Mouse (Mus musculus) retina, postnatal 7 days (tissue): ENCODE measurements at regions not wholly inside any gene's neighbourhood (a gene's known extent, or its start where the extent isn't known, plus 50 kb on each side); places are given as distances from the start of the nearest gene placed in this dataset.

Experiments used
- DNase-seq: peaks from one replicate; pipeline ENCODE4 v3.0.0-alpha.2; 2012; ENCODE audit warnings: low read depth, low spot score

GRCm38 (mm10) chr2:34042336-34042735 lies 154.6 kb upstream of the Mvb12b start:
- no peak for DNase-seq

DNA sequence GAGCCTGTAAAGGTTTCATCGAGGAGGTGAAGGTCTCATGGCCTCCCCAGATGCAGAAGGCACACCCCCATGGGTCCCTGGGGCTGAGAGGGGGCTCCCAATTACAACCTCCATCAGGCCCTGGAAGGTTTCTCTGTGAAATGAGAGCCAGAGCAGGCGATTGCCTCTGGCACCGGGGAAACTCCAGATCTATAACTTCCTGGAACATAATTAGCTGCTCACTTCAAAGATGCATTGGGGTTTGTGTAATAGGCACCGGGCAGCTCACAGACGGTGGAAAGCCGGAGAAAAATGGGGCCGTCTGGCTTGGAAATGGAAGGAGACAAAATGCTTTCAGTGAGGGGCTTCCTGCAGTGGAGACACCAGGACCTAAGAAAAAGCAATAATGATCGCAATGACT lies 151.2 kb upstream of the Mvb12b start:
- DNase-seq = no peak

DNA sequence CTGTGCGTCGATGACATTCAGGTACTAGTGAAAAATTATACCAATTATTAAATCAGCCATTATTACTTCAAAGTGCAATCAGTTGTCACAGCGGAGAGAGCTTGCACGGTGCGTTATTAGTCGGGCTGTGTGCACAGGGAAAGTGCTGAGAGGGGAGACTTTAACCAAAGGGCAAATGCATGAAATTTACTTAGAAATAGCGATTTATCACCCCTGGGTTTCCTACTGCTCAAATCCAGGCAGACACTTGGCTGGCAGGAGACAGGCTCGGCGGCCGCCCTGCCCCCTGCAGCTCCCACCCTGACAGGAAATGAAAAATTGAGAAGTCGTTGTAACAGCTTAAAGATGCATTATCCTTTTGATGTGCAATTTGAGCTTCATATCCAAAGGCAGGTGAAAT lies 145.5 kb upstream of the Mvb12b start:
- no peak for DNase-seq

DNA sequence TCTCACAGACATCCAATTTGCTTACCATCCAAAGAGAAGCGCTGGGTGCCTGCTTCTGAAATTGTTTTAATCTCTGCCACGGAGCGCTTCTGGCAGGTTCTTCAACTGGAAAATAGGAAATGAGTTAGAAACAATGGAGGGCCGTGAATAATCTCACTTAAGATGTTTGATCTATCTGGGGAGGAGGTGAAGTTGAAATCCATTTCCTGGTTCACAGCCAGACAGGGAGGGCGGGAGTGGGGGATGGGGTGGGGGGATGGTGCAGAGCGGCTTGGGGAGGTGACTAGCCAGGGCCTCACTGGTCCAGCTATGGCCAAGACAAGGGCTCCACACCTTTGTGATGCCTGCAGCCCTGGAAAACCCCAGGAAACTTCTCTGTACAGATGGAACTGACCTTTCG lies 143.7 kb upstream of the Mvb12b start:
- no peak for DNase-seq

DNA sequence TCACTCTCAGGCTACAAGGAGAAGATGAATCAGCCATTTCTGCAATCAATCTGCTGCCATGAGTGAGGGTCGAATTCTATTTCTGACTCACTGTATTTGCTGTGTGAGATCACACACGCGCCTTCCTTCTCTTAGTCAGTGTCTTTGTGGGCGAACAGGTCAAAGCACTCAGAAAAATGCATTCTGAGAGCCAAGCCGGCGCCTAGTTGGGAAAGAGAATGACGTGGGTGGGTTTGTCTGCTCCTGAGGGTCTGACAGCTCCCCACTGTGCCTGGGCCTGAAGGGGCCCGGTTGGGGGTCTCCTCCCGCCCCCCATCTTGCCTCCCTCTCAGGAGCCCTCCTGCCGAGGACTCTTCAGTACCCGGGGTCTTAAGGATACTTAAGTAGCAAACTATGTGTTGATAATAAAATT lies 143.3 kb upstream of the Mvb12b start:
- no peak for DNase-seq

DNA sequence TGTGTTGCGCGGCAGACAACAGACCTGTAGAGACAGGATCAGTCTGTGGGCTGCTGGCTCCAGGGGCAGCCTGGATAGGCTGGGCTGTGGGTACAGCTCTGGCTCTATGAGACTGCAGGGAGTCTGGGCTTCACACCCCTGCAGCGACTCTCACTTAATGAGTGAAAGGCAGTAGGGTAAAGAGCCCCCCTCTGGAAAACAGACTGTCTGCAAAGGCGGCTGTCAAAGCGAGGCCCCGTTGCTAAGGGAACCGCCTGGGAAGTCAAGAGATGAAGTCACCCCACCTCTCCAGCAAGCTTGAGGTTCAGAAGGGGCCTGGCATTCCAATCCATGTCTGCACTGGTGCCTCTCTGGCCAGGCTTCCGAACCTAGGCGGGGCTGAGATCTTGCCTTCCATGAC lies 139.7 kb upstream of the Mvb12b start:
- DNase-seq = no peak

DNA sequence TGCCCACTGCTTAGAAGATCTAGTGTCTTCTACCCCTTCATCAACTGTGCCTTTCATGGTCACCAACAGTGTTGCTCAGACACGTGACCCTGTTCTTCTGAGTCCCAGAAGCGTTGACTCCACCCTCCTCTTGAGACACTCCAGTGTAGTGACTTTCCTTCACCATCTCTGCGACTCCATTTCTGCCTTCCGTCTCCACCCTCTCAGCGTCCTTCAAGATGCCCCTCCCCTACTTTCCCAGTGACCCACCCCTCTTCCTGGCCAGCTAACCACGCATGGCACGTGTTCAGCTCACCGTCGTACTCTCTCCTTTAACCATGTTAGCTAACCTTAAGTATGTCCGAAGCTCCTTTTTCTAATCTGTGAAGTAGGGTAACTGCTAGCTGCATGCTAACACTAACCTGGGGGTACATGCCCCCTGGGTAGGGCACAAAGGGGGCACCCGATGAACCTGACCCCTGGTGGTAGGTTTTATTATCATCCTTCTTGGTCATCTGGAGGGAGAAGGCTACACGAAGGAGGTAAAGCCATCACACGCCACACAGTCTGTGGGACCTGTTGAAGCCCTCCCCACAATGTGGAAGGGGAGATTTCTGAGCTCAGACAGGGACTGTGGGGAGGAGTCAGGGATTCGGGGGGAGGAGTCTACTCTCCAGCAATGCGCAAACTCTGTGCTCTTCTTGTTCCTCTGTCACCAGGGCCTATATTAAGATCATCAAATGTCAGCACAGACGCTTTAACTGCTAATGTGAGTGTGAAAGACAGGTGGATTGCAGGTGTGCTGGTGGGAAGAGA lies 139.0 kb upstream of the Mvb12b start:
- DNase-seq = no peak

DNA sequence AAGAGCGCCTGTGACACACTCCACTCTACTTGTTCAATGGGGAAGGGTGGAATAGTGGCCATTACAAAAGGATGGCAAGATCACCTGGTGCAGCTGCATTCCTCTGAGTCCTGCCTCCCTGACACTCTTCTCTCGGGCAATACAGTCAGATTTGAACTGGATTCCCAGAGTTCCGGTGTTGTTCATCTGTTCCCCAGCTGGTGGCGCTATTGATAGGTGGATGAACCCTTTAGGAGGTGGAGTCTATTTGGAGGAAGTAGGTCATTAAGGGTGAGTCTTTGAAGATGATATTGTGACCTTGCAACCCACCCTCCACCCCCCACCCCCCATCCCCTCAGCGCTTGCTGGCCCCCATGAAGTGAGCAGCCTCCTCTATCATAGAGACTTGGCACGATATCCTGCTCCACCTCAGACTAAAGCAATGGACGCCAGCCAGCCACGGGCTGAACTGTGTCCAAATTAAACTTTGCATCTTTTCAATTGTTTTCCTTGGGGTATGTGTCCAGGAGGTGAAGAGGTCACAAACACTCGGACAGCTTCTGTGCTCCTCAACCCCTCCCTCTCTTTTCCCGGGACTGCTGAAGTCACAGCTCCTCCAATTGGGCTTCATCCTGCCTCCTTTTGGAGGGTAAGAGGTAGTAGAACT lies 138.1 kb upstream of the Mvb12b start:
- DNase-seq = peak; percentile 8

DNA sequence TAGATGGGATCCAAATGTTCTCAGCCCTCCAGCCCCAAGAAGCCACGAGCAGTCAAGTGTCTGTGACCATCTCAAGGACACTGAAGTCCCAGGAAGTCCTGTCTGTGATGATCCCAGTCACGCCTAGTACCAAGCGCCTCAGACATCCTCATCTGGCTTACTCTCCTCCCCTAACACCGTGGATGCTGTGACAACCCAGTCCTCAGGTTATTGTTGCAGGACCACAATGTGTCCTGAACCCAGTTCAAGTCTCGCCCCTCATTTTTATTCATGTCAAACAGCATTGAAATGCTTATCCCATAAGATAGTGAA lies 129.4 kb upstream of the Mvb12b start:
- DNase-seq = no peak

GRCm38 (mm10) chr2:34016350-34017141 lies 128.8 kb upstream of the Mvb12b start:
- no peak for DNase-seq

GRCm38 (mm10) chr2:34015640-34015995 lies 127.9 kb upstream of the Mvb12b start:
- no peak for DNase-seq

GRCm38 (mm10) chr2:34014868-34015639 lies 127.3 kb upstream of the Mvb12b start:
- DNase-seq = no peak

DNA sequence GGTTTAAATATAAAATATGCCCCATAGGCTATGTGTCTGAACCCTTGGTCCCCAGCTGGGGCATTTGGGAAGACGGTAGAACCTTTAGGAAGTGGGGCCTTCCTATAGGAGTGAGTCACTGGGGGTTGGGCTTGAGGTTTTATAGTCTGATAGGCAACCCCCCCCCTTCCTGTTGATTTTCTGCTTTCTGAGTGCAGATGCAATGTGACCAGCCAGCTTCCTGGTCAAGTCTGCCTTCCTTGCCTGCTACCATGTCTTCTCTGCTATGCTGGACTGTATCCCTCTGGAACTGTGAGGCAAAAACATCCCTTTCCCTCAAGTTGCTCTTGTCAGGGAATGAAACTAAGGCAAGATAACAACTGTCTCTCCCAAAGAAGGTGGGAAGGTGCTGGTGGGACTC lies 122.4 kb upstream of the Mvb12b start:
- no peak for DNase-seq

DNA sequence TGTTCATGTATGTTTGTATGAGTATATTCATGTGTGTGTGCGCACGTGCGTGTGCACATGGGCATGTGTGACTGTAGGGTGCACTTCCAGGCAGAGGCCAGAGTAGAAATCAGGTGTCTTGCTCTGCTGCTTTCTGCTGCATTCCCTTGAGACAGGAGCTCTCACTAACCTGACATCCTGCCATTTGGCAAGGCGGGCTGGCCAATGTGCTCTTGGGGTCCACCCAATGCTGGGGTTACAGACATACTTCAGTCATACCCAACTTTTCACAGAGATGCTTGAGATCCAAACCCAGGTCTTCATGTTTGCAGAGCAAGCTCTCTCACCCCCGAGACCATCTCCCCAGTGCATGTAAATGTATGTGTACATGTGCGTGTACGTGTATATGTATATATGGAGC lies 120.2 kb upstream of the Mvb12b start:
- no peak for DNase-seq

- no peak for DNase-seq
Measured at GRCm38 (mm10) chr2:33997106-33997505, 109.4 kb upstream of the Mvb12b start.

- no peak for DNase-seq
Measured at GRCm38 (mm10) chr2:33996331-33996730, 108.6 kb upstream of the Mvb12b start.

GRCm38 (mm10) chr2:33991299-33991698 lies 103.6 kb upstream of the Mvb12b start:
- no peak for DNase-seq

GRCm38 (mm10) chr2:33990711-33991110 lies 103.0 kb upstream of the Mvb12b start:
- no peak for DNase-seq

GRCm38 (mm10) chr2:33989555-33990370 lies 102.0 kb upstream of the Mvb12b start:
- no peak for DNase-seq

GRCm38 (mm10) chr2:33986420-33986819 lies 98.7 kb upstream of the Mvb12b start:
- peak; percentile 56 for DNase-seq

- no peak for DNase-seq
Measured at GRCm38 (mm10) chr2:33985316-33985715, 97.6 kb upstream of the Mvb12b start.
